Mouse (Mus musculus) small intestine, adult 2 months (tissue): ENCODE results near the gene Gm10642.

Experiments used
- CTCF ChIP-seq: fragments of 200-500 bp; IDR thresholded peaks from 2 replicates; pipeline ENCODE4 v1.5.1; 2012; ENCODE audit warnings: low read depth, mild to moderate bottlenecking, control low read depth, inconsistent platforms, low read length, moderate library complexity, mixed read lengths; ENCODE audit not compliant: insufficient replicate concordance, insufficient read length; ENCODE audit errors: extremely low read depth
- POLR2A ChIP-seq: fragments of 200-500 bp; IDR thresholded peaks from 2 replicates; pipeline ENCODE4 v1.6.1; 2012; ENCODE audit warnings: low read depth, mild to moderate bottlenecking, control low read depth, inconsistent platforms, low read length, moderate library complexity

DNA sequence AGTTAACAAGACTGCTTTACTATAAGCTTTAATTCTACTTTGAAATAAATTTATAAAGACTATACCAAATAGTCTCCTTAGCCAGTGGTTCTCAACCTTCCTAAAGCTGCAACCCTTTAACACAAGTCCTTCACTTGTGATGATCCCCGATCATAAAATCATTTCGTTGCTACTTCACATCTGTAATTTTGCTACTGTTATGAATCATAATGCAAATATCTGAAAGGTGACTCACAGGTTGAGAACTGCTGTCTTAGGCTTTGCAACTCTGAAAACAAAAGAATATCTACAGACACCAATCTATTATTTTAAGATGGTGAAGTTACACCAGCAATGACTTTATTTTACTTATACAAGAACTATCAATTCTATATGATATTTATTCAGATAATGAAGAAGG, 19.3 kb upstream of the Gm10642 start:
- TF ChIP-seq CTCF (no peak), POLR2A (no peak)
